Mouse (Mus musculus) lung, embryonic 15.5 days (tissue): ENCODE data around the gene Lrrc41. TPM values are rescaled to one million over a fixed set of nuclear protein-coding genes. Genes with fewer than 3 reads are reported as not detected.

ENCODE experiments used
- ATAC-seq: fragments of 200-750 bp; cut with Nextera tagmentation; 2 replicates; pipeline ENCODE4 v1.8.0; 2017; ENCODE audit warnings: moderate number of reproducible peaks, borderline replicate concordance; ENCODE audit not compliant: low FRiP score, low TSS enrichment; ENCODE audit errors: extremely low read depth
- H3K27ac ChIP-seq: fragments of 300-500 bp; sonication (generic); 2 replicates; pipeline ENCODE4 v1.5.1; 2015; ENCODE audit warnings: moderate library complexity, mild to moderate bottlenecking, inconsistent platforms
- H3K27me3 ChIP-seq: fragments of 300-500 bp; sonication (generic); 2 replicates; pipeline ENCODE4 v1.6.1; 2015; ENCODE audit warnings: inconsistent platforms
- H3K36me3 ChIP-seq: fragments of 300-500 bp; sonication (generic); 2 replicates; pipeline ENCODE4 v1.6.1; 2015; ENCODE audit warnings: inconsistent platforms
- H3K4me1 ChIP-seq: fragments of 300-500 bp; sonication (generic); 2 replicates; pipeline ENCODE4 v1.6.1; 2015; ENCODE audit warnings: inconsistent platforms
- H3K4me2 ChIP-seq: fragments of 300-500 bp; sonication (generic); 2 replicates; pipeline ENCODE4 v1.6.1; 2015; ENCODE audit warnings: inconsistent platforms, mild to moderate bottlenecking, moderate library complexity
- H3K4me3 ChIP-seq: fragments of 300-500 bp; sonication (generic); 2 replicates; pipeline ENCODE4 v1.5.1; 2015; ENCODE audit warnings: mild to moderate bottlenecking, inconsistent platforms
- H3K9ac ChIP-seq: fragments of 300-500 bp; sonication (generic); 2 replicates; pipeline ENCODE4 v1.6.1; 2015; ENCODE audit warnings: inconsistent platforms
- H3K9me3 ChIP-seq: fragments of 300-500 bp; sonication (generic); 2 replicates; pipeline ENCODE4 v1.6.1; 2016; ENCODE audit warnings: inconsistent platforms
- WGBS: fragments of 180-500 bp; shearing (Covaris S2); methylation state at CpG from one replicate; pipeline ENCODE4 v1.1.7; 2015; 5-methylcytosine and 5-hydroxymethylcytosine counted together
- polyA plus RNA-seq: library from polyadenylated mRNA; unstranded; fragments of >200 nt; fragmentation: Nextera tagmentation; extraction: Ambion mirVana; gene quantifications from 2 replicates; pipeline ENCODE4 v1.2.1, GENCODE M21; 2015

Gene Lrrc41
- polyA plus RNA-seq, 1 experiment from 2014 or later = 70.9 TPM

GRCm38 (mm10) chr4:116057559-116057958 is 17.5 kb upstream of the Lrrc41 start:
- Histone ChIP-seq H3K4me3 (no peak overlapping the region), H3K9me3 (no peaks in the 10 kb centered on the region), H3K4me2 (no peak overlapping the region), H3K36me3 (no peaks in the 10 kb centered on the region), H3K9ac (no peak overlapping the region), H3K27ac (no peak overlapping the region), H3K4me1 (peaks cover 7% of the 10 kb centered on the region), H3K27me3 (no peaks in the 10 kb centered on the region)
- WGBS = 0% methylated on average over 1 of the region's 1 CpGs
- ATAC-seq = no peak

DNA sequence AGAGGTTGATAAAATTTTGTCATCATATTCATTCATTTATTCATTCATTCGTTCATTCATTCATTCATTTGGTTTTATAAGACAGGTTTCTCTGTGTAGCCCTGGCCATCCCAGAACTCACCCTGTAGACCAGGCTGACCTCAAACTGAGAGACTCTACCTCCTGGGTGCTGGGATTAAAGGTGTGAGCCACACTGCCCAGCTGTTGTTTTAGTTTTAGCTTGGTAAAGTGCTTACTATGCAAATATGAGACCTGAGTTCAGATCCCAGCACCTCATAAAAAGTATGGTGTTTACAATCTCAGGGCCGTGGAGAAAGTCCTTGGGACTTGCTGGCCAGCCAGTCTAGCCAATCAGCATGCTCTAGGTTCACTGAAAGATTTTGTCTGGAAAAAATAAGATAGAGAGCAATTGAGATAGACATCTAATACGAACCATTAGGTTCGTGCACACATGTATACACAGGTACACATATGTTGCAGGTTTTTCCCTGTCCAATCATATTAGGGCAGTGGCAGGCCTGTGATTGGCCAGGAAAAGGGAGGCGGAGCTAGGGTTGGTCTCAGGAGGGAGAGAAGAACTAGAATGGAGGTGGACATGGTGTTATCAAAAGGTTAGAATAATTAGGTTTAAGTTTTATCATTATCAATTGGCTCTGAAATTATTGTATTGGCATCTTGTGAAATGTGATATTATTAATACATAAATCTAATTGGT is 15.9 kb upstream of the Lrrc41 start:
- Histone ChIP-seq H3K4me1 (peaks cover 3% of the 10 kb centered on the region; the same call in 1 of the 2 replicates), H3K9me3 (no peaks in the 10 kb centered on the region), H3K9ac (no peak overlapping the region), H3K4me3 (no peak overlapping the region), H3K4me2 (no peak overlapping the region), H3K36me3 (no peaks in the 10 kb centered on the region), H3K27ac (no peak overlapping the region), H3K27me3 (no peaks in the 10 kb centered on the region)
- 73% methylated on average over 5 of the region's 5 CpGs for WGBS
- no peak for ATAC-seq

DNA sequence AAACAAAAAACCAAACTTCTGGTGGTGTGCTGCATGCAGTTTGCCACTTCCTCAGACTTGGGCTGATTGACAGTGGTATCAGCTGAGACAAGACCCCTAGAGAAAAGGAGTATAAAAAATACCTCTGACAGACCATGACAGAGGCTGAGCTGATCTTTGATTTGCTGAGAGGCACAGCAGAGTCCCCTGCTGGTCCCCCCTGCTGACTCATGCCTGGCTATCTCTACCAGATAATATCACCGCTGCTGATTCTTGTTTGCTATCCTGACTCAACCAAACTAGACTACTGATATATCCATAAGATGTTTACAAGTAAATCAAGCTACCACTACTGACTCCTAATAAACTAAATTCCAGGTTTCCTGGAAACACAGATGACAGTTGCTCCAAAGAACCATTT is 11.2 kb upstream of the Lrrc41 start:
- H3K9ac ChIP-seq = no peak overlapping the region
- H3K4me3 ChIP-seq = no peak overlapping the region
- WGBS = 36% methylated on average over 1 of the region's 1 CpGs
- no peak for ATAC-seq
- H3K27me3 ChIP-seq = no peaks in the 10 kb centered on the region
- H3K36me3 ChIP-seq = peaks cover 33% of the 10 kb centered on the region
- no peaks in the 10 kb centered on the region for H3K4me1 ChIP-seq
- no peak overlapping the region for H3K27ac ChIP-seq
- no peak overlapping the region for H3K4me2 ChIP-seq
- H3K9me3 ChIP-seq = no peaks in the 10 kb centered on the region

- H3K4me3 ChIP-seq = no peak overlapping the region
- peaks cover 50% of the 10 kb centered on the region for H3K36me3 ChIP-seq
- no peak overlapping the region for H3K4me2 ChIP-seq
- H3K9me3 ChIP-seq = no peaks in the 10 kb centered on the region
- no peak overlapping the region for H3K9ac ChIP-seq
- WGBS = 62% methylated on average over 6 of the region's 6 CpGs
- H3K27ac ChIP-seq = no peak overlapping the region
- peaks cover 14% of the 10 kb centered on the region for H3K4me1 ChIP-seq
- no peaks in the 10 kb centered on the region for H3K27me3 ChIP-seq
- no peak for ATAC-seq
These were observed 5.0 kb upstream of the Lrrc41 start for GRCm38 (mm10) chr4:116070116-116070515.

GRCm38 (mm10) chr4:116073146-116073545 is 1.9 kb upstream of the Lrrc41 start:
- Histone ChIP-seq H3K9me3 (no peaks in the 10 kb centered on the region), H3K27me3 (no peaks in the 10 kb centered on the region), H3K4me1 (peaks cover 27% of the 10 kb centered on the region), H3K36me3 (peaks cover 24% of the 10 kb centered on the region), H3K4me2 (peak overlapping the region; percentile 36), H3K27ac (no peak overlapping the region), H3K4me3 (no peak overlapping the region), H3K9ac (no peak overlapping the region)
- no peak for ATAC-seq
- 49% methylated on average over 4 of the region's 4 CpGs for WGBS

GRCm38 (mm10) chr4:116074145-116074675 is 859 bp upstream of the Lrrc41 start:
- Histone ChIP-seq H3K9me3 (no peaks in the 10 kb centered on the region), H3K27me3 (no peaks in the 10 kb centered on the region), H3K4me3 (peak overlapping the region; percentile 65), H3K36me3 (peaks cover 15% of the 10 kb centered on the region), H3K9ac (peak overlapping the region; percentile 89), H3K4me2 (peak overlapping the region; percentile 76), H3K27ac (peak overlapping the region; percentile 98), H3K4me1 (peaks cover 27% of the 10 kb centered on the region)
- 2% methylated on average over 8 of the region's 8 CpGs for WGBS
- ATAC-seq = no peak

- peak overlapping the region; percentile 98 for H3K27ac ChIP-seq
- H3K9ac ChIP-seq = peak overlapping the region; percentile 89
- H3K4me1 ChIP-seq = peaks cover 27% of the 10 kb centered on the region
- peak overlapping the region; percentile 76 for H3K4me2 ChIP-seq
- WGBS = under 1% methylated on average over 75 of the region's 77 CpGs
- peak; percentile 71 for ATAC-seq
- peak overlapping the region; percentile 65 for H3K4me3 ChIP-seq
- H3K36me3 ChIP-seq = peaks cover 12% of the 10 kb centered on the region
- H3K9me3 ChIP-seq = no peaks in the 10 kb centered on the region
- H3K27me3 ChIP-seq = no peaks in the 10 kb centered on the region
These were observed 731 bp downstream of the Lrrc41 start for GRCm38 (mm10) chr4:116075631-116076368.

- H3K9me3 ChIP-seq = no peaks in the 10 kb centered on the region
- peak overlapping the region; percentile 98 for H3K27ac ChIP-seq
- H3K9ac ChIP-seq = peak overlapping the region; percentile 89
- peaks cover 20% of the 10 kb centered on the region for H3K36me3 ChIP-seq
- peak overlapping the region; percentile 65 for H3K4me3 ChIP-seq
- WGBS = under 1% methylated on average over 37 of the region's 37 CpGs
- H3K4me1 ChIP-seq = peaks cover 27% of the 10 kb centered on the region
- H3K4me2 ChIP-seq = peak overlapping the region; percentile 76
- H3K27me3 ChIP-seq = no peaks in the 10 kb centered on the region
- no peak for ATAC-seq
These were observed 1.5 kb downstream of the Lrrc41 start for GRCm38 (mm10) chr4:116076369-116077231.

DNA sequence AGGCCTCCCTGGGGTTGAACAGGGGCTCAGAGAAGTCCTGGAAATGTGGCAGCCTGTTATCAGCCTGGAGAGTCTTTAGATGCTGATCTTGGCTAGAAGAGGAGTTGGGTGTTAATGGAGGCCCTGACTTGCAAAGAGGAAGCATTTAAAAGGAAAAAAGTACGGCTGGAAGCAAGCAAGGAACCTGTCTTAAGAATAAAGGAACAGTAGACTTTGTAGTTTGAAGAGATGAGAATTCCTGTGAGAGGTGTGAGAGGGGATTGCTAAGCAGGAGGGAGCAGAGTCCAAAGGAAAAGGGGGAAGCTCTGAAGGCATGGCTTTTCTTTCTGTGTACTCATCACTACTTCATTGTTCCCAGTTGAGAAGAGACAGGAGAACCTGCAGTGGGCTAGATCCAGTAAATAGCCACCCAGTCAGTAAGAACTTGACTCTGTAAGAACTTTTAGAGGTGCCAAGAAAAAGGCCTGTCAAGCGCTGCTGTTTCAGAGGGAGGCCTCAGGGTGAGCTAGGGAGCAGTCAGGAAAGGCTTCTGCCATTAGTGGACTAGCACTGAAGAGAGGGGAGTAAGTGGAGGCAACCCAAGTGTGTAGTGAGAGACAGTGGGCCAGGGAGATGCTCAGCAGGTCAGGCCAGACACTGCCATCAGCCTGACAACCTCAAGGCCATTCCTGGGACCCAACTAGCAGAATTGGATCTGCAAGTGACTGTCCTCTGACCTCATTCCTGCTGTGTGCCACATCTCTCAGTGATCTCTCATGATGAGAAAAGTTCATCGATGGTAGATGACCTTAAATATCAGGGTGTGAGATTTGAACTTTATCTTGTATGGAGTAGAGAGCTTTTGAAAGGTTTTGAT is 2.4 kb downstream of the Lrrc41 start:
- 46% methylated on average over 3 of the region's 3 CpGs for WGBS
- Histone ChIP-seq H3K4me1 (peaks cover 27% of the 10 kb centered on the region), H3K9ac (peak overlapping the region; percentile 89), H3K9me3 (no peaks in the 10 kb centered on the region), H3K4me3 (peak overlapping the region; percentile 65), H3K4me2 (peak overlapping the region; percentile 76), H3K27ac (peak overlapping the region; percentile 98), H3K27me3 (no peaks in the 10 kb centered on the region), H3K36me3 (peaks cover 22% of the 10 kb centered on the region)
- ATAC-seq = no peak

DNA sequence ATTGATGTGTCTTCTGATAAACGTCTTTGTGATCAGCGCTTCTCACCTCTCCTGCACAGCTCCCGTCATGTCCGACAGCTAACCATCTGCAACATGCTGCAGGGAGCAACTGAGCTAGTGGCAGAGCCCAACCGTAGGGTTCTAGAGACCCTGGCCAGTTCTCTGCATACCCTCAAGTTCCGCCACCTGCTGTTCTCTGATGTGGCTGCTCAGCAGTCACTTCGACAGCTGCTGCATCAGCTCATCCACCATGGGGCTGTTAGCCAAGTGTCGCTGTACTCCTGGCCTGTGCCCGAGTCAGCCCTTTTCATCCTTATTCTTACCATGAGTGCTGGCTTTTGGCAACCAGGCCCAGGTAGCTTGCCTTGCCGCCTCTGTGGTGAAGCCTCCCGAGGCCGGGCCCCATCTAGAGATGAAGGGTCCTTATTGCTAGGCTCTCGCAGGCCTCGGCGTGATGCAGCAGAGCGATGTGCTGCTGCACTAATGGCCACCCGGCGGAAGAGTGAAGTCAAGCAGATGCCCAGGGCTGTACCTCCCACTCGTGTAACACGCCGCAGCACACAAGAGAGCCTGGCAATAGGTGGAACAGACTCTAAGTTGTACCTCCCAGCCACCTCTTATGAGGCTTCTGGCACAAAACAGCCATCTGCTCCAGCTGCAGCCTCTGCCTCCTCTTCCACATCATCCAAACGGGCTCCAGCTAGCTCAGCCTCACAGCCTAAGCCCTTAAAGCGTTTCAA is 13.6 kb downstream of the Lrrc41 start:
- 88% methylated on average over 23 of the region's 23 CpGs for WGBS
- Histone ChIP-seq H3K9ac (no peak overlapping the region), H3K27ac (no peak overlapping the region), H3K27me3 (no peaks in the 10 kb centered on the region), H3K4me3 (no peak overlapping the region), H3K4me1 (no peaks in the 10 kb centered on the region), H3K36me3 (peaks cover 83% of the 10 kb centered on the region), H3K9me3 (no peaks in the 10 kb centered on the region), H3K4me2 (no peak overlapping the region)
- ATAC-seq = no peak; the same call in 1 of the 2 replicates
